Mouse (Mus musculus): ENCODE data around the gene Sh2d6. TPM values are rescaled to one million over a fixed set of nuclear protein-coding genes. Genes with fewer than 3 reads are reported as not detected.

Sh2d6 gene
- under 1 TPM; 0.29 to 0.61 (median 0.40) TPM for total RNA-seq (2022)

- DNase-seq (ENCODE audit: low spot score in 2 of 2): no peak
Observed at GRCm38 (mm10) chr6:72521607-72522006, at the start of gene Sh2d6. Sh2d6 (minus strand) TSS chr6:72521707.

- no peak for DNase-seq (ENCODE audit: low spot score in 2 of 2)
Observed at GRCm38 (mm10) chr6:72570644-72571397, 49.3 kb upstream of the Sh2d6 start.

GRCm38 (mm10) chr6:72568736-72569135 lies 47.2 kb upstream of the Sh2d6 start:
- no peak for DNase-seq (ENCODE audit: low spot score in 2 of 2)

GRCm38 (mm10) chr6:72567508-72567907 lies 46.0 kb upstream of the Sh2d6 start:
- no peak for DNase-seq (ENCODE audit: low spot score in 2 of 2)

- peak; percentile 81 to 83 for DNase-seq (ENCODE audit: low spot score in 2 of 2)
Observed at GRCm38 (mm10) chr6:72566044-72566443, 44.5 kb upstream of the Sh2d6 start.

GRCm38 (mm10) chr6:72565506-72565905 lies 44.0 kb upstream of the Sh2d6 start:
- no peak for DNase-seq (ENCODE audit: low spot score in 2 of 2)

GRCm38 (mm10) chr6:72562894-72563293 lies 41.4 kb upstream of the Sh2d6 start:
- DNase-seq (ENCODE audit: low spot score in 2 of 2): peak in 1 of 2 experiments; percentile 53

- DNase-seq (ENCODE audit: low spot score in 2 of 2): no peak
Observed at GRCm38 (mm10) chr6:72562486-72562885, 41.0 kb upstream of the Sh2d6 start.

GRCm38 (mm10) chr6:72560801-72561200 lies 39.3 kb upstream of the Sh2d6 start:
- no peak for DNase-seq (ENCODE audit: low spot score in 2 of 2)

GRCm38 (mm10) chr6:72553079-72553412 lies 31.5 kb upstream of the Sh2d6 start:
- DNase-seq (ENCODE audit: low spot score in 2 of 2): no peak

- DNase-seq (ENCODE audit: low spot score in 2 of 2): peak in 1 of 2 experiments; percentile 59
Observed at GRCm38 (mm10) chr6:72552171-72553078, 30.9 kb upstream of the Sh2d6 start.

- no peak for DNase-seq (ENCODE audit: low spot score in 2 of 2)
Observed at GRCm38 (mm10) chr6:72550503-72551100, 29.1 kb upstream of the Sh2d6 start.

GRCm38 (mm10) chr6:72550025-72550424 lies 28.5 kb upstream of the Sh2d6 start:
- no peak for DNase-seq (ENCODE audit: low spot score in 2 of 2)

- peak in 1 of 2 experiments; percentile 51 for DNase-seq (ENCODE audit: low spot score in 2 of 2)
Observed at GRCm38 (mm10) chr6:72549041-72549580, 27.6 kb upstream of the Sh2d6 start.

- DNase-seq (ENCODE audit: low spot score in 2 of 2): no peak
Observed at GRCm38 (mm10) chr6:72547862-72548261, 26.4 kb upstream of the Sh2d6 start.

- no peak for DNase-seq (ENCODE audit: low spot score in 2 of 2)
Observed at GRCm38 (mm10) chr6:72547121-72547520, 25.6 kb upstream of the Sh2d6 start.

GRCm38 (mm10) chr6:72545377-72545776 lies 23.9 kb upstream of the Sh2d6 start:
- DNase-seq (ENCODE audit: low spot score in 2 of 2): no peak

GRCm38 (mm10) chr6:72544283-72544987 lies 22.9 kb upstream of the Sh2d6 start, which contains the start of gene Capg:
Capg (plus strand) TSS chr6:72544391.
- DNase-seq (ENCODE audit: low spot score in 2 of 2): peak in 1 of 2 experiments; percentile 46

GRCm38 (mm10) chr6:72543265-72543850 lies 21.9 kb upstream of the Sh2d6 start:
- DNase-seq (ENCODE audit: low spot score in 2 of 2): no peak

- peak; percentile 82 to 89 for DNase-seq (ENCODE audit: low spot score in 2 of 2)
Observed at GRCm38 (mm10) chr6:72538562-72539031, 17.1 kb upstream of the Sh2d6 start.
